Mouse (Mus musculus): ENCODE results near the gene Tmem132d. TPM values are rescaled to one million over a fixed set of nuclear protein-coding genes. Genes with fewer than 3 reads are reported as not detected.
"Not testable (repeated sequence)": the region's sequence is repeated elsewhere in the genome, so short reads cannot be mapped to it uniquely, and the experiment has no call there.

Tmem132d gene
- total RNA-seq, 4 experiments from 2014 or later = 0.13 TPM; not detected in 3

GRCm38 (mm10) chr5:127942171-127942570, 490.7 kb downstream of the Tmem132d start:
- DNase-seq (ENCODE audit: low spot score in 2 of 2) = not testable (repeated sequence)

DNA sequence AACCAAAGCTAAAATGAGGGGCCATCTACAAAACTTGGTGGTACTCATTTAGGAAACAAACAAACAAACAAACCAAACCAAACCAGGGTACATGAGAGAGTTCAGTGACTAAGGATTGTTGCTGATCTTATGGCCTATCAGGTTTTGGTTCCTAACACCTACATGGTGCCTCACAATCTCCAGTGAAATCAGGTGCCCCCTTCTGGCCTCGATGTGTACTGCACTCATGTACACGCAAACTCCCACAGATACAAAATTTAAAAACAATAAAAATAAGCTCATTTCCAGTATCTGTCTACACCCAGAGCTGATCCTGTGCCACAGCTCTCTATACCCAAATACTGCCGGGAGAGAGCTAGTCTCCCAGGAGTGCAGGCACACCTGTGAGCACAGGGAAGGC, 495.0 kb downstream of the Tmem132d start:
- no peak for DNase-seq (ENCODE audit: low spot score in 2 of 2)

DNA sequence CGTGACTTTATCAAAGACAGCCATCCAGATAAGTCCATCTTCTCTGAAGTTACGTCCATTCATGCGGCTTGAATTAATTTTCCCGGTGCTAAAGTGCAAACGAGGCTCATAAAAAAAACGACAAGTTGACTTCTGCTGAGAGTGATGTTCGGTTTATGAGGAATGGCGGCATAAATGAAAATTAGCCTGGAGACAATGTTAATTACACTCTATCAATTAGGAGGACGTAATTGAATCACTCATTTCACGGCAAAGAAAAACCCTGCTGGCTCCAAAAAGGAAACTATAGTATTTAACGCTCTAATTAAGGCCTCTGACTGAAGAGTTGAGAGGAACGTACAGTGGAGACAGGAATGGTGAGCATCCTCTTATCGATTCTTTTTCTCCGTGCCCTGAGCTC, 503.2 kb downstream of the Tmem132d start:
- DNase-seq (ENCODE audit: low spot score in 2 of 2) = no peak

- no peak for DNase-seq (ENCODE audit: low spot score in 2 of 2)
Observed at GRCm38 (mm10) chr5:127926686-127927085, 506.2 kb downstream of the Tmem132d start.

DNA sequence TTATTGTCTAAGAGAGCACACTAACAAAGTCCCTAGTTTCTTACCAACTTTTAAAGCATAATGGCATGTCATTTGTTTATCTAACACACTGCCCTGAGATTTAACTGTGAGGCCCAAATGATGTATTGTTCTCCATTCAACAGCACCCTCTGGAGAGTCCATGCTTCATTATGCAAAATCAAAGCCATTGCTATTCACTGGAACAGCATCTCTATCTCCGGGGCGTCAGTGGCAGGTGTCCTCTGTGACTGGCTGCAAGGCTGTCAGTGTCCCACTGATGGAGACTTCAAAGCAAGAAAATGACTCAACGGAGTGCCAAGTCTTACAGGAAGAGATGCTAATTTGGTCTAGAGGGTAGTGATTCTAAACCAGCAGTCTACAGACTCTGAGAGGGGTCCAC, 508.8 kb downstream of the Tmem132d start:
- no peak for DNase-seq (ENCODE audit: low spot score in 2 of 2)

- DNase-seq (ENCODE audit: low spot score in 2 of 2) = no peak
Observed at GRCm38 (mm10) chr5:127919171-127919570, 513.7 kb downstream of the Tmem132d start.

- no peak for DNase-seq (ENCODE audit: low spot score in 2 of 2)
Observed at GRCm38 (mm10) chr5:127918376-127918775, 514.5 kb downstream of the Tmem132d start.

GRCm38 (mm10) chr5:127914157-127914556, 518.7 kb downstream of the Tmem132d start:
- no peak for DNase-seq (ENCODE audit: low spot score in 2 of 2)

- no peak for DNase-seq (ENCODE audit: low spot score in 2 of 2)
Observed at GRCm38 (mm10) chr5:127911603-127912002, 521.3 kb downstream of the Tmem132d start.

DNA sequence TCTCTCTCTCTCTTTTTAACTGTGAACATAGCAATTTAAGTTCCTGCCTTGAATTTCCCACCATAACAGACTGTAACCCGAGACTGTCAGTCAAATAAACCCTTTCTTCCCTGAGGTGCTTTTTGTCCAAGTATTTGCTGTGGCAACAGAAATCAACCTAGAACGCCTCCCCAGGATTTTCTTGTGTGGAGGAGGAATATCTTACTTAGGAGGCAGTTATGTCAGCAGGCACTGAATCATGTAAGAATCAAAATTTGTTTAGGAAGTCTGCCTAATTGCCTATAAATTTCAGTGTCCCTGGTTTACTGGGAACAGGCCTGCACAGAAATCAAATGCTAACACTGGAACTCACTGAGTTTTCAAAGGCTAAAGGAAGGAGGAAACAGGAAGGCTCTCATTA, 522.5 kb downstream of the Tmem132d start:
- no peak for DNase-seq (ENCODE audit: low spot score in 2 of 2)

DNA sequence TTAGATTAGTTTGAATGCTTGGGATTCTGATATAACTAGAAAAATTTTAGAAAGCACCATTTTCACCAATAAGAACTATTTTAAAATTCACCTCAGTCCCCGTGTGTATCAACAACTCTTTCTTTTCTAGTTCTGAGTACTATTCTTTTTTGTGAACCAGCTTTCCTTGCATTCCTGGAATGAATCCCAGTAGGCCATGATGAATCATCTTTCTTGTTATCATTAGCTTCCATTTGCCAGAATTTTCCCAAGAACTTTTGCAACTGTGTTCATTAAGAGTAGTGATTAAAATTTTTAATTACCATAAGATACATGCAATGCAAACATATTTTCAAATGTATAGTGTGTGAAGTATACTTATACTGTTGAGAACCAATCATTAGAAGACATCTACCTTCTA, 537.7 kb downstream of the Tmem132d start:
- DNase-seq (ENCODE audit: low spot score in 2 of 2) = no peak

DNA sequence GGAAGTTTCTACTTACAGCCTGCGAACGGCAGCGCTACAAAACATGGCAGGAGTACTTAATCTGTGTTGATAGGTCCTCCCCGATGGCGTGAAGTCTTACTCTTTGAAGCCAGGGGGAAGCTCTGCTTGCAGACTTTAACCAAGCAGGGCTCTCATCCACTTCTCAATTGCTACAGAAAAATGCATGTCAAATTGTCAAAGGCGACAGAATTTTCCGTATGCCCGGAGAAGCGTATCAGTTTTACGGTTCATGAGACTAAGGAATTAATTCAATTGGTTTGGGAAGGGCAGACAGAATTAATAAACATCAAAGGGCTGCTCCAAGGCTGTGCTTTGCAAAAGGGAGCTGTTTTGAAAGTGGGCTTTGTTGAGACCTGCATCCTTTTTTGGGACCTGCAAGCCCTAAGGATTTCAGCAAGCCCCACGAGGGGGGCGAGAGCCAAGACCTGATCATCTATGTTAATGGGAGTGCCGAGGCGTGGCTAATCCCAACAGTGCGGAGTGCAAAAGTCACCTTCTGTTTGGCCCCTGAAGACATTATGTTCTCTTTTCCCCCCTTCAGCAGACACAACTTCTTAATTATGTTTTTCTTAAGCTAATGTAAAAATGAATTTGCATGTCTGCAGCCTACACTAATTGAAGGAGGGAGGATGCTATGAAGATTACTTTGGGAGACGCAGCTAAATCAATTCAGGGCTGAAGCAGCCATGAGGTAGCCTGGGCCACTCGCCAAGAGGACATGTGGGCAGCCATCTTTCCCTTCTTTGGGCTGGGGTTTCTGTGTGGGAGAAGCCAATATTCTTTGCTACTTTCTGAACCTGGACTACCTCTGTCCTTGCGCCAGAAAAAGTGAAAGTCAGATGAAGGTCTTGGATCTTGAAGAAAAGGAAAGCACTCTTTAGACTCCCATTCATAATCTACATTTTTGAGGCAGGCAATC, 547.0 kb downstream of the Tmem132d start:
- no peak for DNase-seq (ENCODE audit: low spot score in 2 of 2)

GRCm38 (mm10) chr5:127883021-127883420, 549.9 kb downstream of the Tmem132d start:
- no peak for DNase-seq (ENCODE audit: low spot score in 2 of 2)

DNA sequence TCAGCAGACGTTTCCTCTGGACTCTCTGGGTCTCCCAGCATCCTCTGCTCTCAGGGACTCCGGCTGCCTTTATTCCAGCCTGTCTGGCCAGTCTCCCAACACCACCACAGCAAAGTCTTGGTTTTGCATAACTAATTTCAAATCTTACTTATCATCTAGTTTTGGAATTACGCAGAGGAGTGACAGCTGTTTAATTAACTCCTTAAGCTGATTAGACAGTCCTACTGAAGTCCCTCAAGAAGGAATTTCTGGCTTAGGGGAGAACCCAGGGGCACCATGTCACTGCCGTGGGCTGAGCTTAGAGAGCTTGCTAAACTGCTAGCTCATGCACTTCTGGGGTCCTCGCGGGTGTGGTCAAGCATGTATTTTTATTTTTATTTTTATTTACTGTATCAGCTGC, 558.4 kb downstream of the Tmem132d start:
- no peak for DNase-seq (ENCODE audit: low spot score in 2 of 2)

DNA sequence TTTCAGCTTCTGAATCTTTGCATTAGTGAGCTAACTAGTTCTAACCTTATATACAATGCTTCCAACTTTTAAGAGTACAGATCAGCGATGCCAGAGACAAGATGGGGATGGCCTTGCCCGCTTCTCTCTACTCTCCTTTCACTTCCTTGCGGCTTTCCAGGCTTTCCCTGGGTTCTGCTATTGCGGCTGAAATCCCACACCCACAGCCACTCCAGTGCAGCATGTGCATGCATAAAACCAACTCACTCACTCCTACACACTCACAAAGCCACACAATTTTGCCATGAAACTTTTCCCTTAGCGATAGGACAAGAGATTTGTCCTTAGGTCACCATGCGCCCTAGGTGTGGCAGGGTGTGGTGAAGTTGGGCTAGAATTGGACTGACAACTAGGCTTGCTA, 567.7 kb downstream of the Tmem132d start:
- DNase-seq (ENCODE audit: low spot score in 2 of 2) = no peak

DNA sequence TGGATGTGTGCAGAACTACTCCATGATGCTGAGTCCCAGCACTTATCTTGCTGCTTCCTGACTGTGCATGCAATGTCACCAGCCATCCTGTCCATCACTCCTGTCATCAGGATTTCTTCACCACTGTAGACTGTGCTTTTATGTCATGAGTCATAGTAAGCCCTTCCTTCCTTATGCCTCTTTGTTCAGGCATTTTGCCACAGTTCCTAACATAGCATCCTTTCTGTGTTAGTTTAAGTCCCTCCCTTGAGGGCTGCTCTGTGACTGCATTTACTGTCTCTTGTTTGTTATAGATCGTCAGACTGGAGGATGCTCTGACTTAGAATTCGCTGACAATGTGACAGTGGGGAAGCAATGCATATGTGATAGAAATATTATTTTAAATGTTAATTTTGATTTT, 573.2 kb downstream of the Tmem132d start:
- DNase-seq (ENCODE audit: low spot score in 2 of 2) = no peak

DNA sequence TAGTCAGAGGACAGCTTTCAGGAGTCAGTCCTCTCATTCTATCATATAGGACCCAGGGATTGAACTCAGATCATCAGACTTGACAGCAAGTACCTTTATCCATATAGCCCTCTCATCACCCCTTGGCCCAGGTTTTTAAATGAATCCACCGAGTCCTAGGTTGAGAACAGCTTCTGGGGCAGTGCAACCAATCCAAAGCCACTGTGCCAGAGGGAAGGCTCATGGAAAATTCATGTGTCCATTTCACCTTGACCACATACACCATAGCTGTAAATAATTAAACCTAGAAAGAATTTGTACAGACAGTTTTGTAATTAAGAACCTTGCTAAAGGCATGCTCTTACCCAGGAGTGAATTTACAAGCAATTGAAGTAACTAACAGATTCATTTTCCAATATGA, 580.6 kb downstream of the Tmem132d start:
- no peak for DNase-seq (ENCODE audit: low spot score in 2 of 2)

GRCm38 (mm10) chr5:127831791-127832190, 601.1 kb downstream of the Tmem132d start:
- no peak for DNase-seq (ENCODE audit: low spot score in 2 of 2)

DNA sequence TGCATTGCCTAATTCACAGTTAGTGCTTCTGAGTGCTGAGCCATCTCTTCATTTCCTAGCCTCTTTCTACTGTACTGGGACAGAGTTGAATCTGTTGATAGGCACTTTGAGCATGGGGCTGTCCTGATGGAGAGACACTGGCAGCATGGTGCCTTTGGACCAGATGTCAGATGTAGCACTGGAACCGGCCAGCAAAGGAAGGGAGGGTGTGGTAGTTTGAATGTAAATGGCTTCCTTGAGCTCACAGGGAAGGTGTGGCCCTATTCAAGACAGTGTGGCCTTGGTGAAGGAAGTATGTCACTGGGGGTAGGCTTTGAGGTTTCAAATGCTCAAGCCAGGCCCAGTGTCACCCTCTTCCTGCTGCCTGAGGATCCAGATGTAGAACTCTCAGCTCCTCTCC, 602.0 kb downstream of the Tmem132d start:
- DNase-seq (ENCODE audit: low spot score in 2 of 2) = no peak

- no peak for DNase-seq (ENCODE audit: low spot score in 2 of 2)
Observed at GRCm38 (mm10) chr5:127828756-127829155, 604.1 kb downstream of the Tmem132d start.

DNA sequence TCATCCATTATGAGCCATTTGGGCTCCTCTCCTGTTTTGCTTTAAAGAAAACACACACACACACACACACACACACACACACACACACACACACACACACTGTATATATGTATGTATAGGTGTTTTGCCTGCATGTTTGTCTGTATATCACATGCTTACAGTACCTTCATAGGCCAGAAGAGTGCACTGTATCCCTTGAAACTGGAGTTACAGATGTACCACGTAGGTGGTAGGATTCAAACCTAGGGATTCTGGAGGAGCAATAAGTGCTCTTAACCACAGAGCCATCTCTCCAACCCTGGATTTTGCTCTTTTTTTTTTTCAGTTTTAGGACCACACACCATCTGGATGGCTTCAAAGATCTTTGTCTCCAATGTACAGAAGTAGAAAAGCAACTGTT, 610.9 kb downstream of the Tmem132d start:
- no peak for DNase-seq (ENCODE audit: low spot score in 2 of 2)

GRCm38 (mm10) chr5:127815292-127815691, 617.6 kb downstream of the Tmem132d start:
- no peak for DNase-seq (ENCODE audit: low spot score in 2 of 2)

DNA sequence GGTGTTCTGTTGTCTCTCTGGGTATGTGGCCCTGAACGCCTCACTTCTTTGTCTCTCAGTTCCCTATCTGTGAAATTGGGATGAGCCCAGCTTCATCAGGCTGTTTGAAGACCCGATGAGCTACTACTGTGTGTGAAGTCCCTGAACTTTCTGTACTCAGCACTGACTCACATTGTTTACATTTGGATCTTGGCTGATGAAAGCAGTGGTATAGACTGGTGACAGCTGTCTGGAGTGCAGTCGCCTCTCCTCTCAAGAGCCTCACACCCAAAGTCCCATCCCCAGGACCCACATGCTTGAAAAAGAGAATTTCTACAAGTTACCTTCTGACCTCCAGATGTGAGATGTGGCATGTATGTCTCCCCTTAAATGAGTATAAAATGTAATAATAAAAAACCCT, 625.5 kb downstream of the Tmem132d start:
- DNase-seq (ENCODE audit: low spot score in 2 of 2) = no peak
